Mouse (Mus musculus) forebrain, embryonic 10.5 days (tissue): Measurements from ENCODE around the gene Tmem138. TPM values are rescaled to one million over a fixed set of nuclear protein-coding genes. Genes with fewer than 3 reads are reported as not detected.
"Not testable (repeated sequence)": the region's sequence is repeated elsewhere in the genome, so short reads cannot be mapped to it uniquely, and the experiment has no call there.

Experiments
- DNase-seq: peaks from one replicate; pipeline ENCODE4 v3.0.0-alpha.2; 2017; ENCODE audit warnings: low spot score; ENCODE audit errors: extremely low spot score
- H3K27ac ChIP-seq: fragments of 300-500 bp; sonication (generic); 2 replicates; pipeline ENCODE4 v1.5.1; 2016; ENCODE audit warnings: mild to moderate bottlenecking
- H3K27me3 ChIP-seq: fragments of 300-500 bp; sonication (generic); 2 replicates; pipeline ENCODE4 v1.6.1; 2016; ENCODE audit warnings: mild to moderate bottlenecking; ENCODE audit not compliant: poor library complexity, severe bottlenecking
- H3K36me3 ChIP-seq: fragments of 300-500 bp; sonication (generic); replicated peaks from 2 replicates; pipeline ENCODE4 v1.6.1; 2016; ENCODE audit warnings: mild to moderate bottlenecking, moderate library complexity
- H3K4me1 ChIP-seq: fragments of 300-500 bp; sonication (generic); 2 replicates; pipeline ENCODE4 v1.6.1; 2016
- H3K4me3 ChIP-seq: fragments of 300-500 bp; sonication (generic); 2 replicates; pipeline ENCODE4 v1.5.1; 2016; ENCODE audit warnings: mild to moderate bottlenecking, moderate library complexity
- H3K9me3 ChIP-seq: fragments of 300-500 bp; sonication (generic); 2 replicates; pipeline ENCODE4 v1.6.1; 2016; ENCODE audit warnings: mild to moderate bottlenecking, moderate library complexity
- WGBS: fragments of 180-500 bp; shearing (Covaris S2); methylation state at CpG from one replicate; pipeline ENCODE4 v1.1.7; 2016; 5-methylcytosine and 5-hydroxymethylcytosine counted together
- polyA plus RNA-seq: library from polyadenylated mRNA; unstranded; fragments of >200 nt; fragmentation: Nextera tagmentation; extraction: Ambion mirVana; gene quantifications from 2 replicates; pipeline ENCODE4 v1.2.1, GENCODE M21; 2016

Gene Tmem138
- polyA plus RNA-seq, 1 experiment from 2014 or later, result 66.2 TPM

GRCm38 (mm10) chr19:10561558-10562314, 15.4 kb downstream of the Tmem138 start:
- WGBS, result 68% methylated on average over 6 of the region's 6 CpGs
- no peaks in the 10 kb centered on the region for H3K36me3 ChIP-seq
- H3K9me3 ChIP-seq, result no peaks in the 10 kb centered on the region
- peaks cover 14% of the 10 kb centered on the region for H3K4me1 ChIP-seq
- DNase-seq, result no peak
- no peaks in the 10 kb centered on the region for H3K27me3 ChIP-seq
- H3K27ac ChIP-seq, result no peak overlapping the region
- H3K4me3 ChIP-seq, result no peak overlapping the region

- no peak overlapping the region for H3K4me3 ChIP-seq
- no peaks in the 10 kb centered on the region for H3K9me3 ChIP-seq
- H3K4me1 ChIP-seq, result peaks cover 29% of the 10 kb centered on the region
- no peak overlapping the region for H3K27ac ChIP-seq
- no peaks in the 10 kb centered on the region for H3K27me3 ChIP-seq
- no peaks in the 10 kb centered on the region for H3K36me3 ChIP-seq
- DNase-seq, result no peak
- WGBS, result 33% methylated on average over 5 of the region's 5 CpGs
These were observed 17.1 kb downstream of the Tmem138 start for GRCm38 (mm10) chr19:10560108-10560507.

DNA sequence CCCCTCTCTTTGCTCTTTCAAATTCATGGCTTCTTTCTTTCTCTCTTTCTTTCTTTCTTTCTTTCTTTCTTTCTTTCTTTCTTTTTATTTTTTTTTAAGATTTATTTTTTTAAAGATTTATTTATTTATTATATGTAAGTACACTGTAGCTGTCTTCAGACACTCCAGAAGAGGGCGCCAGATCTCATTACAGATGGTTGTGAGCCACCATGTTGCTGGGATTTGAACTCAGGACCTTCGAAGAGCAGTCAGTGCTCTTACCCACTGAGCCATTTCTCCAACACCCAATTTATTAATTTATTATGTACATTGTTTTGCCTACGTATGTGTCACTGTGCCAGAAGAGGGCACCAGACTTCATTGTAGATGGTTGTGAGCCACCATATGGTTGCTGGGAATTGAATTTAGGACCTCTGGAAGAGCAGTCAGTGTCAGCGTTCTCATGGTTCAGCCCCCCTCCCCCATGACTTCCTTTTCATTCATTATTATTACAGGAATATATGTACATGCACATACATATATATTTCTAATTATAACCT, 19.3 kb downstream of the Tmem138 start:
- not testable (repeated sequence) for DNase-seq
- 76% methylated on average over 4 of the region's 4 CpGs for WGBS

GRCm38 (mm10) chr19:10557430-10557829, 19.7 kb downstream of the Tmem138 start:
- no peak for DNase-seq
- Histone ChIP-seq H3K27me3 (no peaks in the 10 kb centered on the region), H3K4me3 (no peak overlapping the region), H3K9me3 (no peaks in the 10 kb centered on the region), H3K27ac (no peak overlapping the region), H3K4me1 (peaks cover 32% of the 10 kb centered on the region), H3K36me3 (peaks cover 13% of the 10 kb centered on the region)
- 80% methylated on average over 2 of the region's 2 CpGs for WGBS

More for the DNA sequence above, 19.3 kb downstream of the Tmem138 start:
- H3K27ac ChIP-seq, H3K4me3 ChIP-seq, H3K36me3 ChIP-seq, H3K27me3 ChIP-seq, H3K9me3 ChIP-seq: not testable (repeated sequence)
- peaks cover 34% of the 10 kb centered on the region for H3K4me1 ChIP-seq

- Histone ChIP-seq H3K36me3 (peaks cover 17% of the 10 kb centered on the region), H3K9me3 (no peaks in the 10 kb centered on the region)
These were observed 20.2 kb downstream of the Tmem138 start for GRCm38 (mm10) chr19:10557001-10557400.

DNA sequence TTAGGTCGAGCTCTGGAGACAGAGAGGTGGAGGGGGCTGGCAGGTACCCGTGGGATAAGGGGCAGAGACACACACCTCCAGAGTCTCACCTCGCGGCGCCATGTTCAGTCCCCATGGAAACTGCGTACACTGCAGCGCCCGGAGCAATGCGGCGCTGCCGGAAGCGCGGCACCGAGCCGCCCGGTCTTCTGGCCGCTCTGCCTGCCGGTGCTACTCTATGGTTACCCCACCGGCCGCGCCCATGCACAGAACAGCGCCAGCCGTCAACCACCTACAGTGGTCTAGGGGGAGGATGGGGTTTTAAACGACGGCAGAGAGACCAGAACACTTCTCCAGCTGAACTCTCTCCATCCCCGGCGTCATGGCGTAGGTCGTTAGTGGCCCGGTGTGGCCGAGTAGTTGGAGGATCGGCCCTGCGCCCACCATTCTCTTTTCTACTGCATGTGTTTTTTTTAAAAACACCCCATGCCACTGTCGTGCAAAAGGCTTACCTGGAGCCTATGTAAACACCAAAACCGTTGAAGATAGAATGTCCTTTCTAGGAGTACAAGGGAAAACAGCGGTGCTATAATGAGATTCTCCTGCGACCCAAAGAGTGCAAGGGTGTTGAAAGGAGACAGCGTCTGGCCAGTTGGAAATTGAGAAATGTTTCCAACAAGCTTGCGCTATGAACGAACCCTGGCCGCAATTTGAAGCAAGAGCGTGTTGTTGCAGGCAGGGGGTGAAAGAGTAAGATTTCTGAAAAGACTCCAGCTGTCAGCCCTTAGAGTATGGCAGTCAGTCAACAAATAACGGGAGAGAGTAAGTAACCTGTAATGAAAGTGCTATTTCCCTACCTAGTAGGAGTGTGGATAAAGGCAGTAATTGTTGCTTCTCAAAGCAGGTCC, 21.3 kb downstream of the Tmem138 start, which contains the start of gene Tmem216:
TSS of gene Tmem216 (minus strand) at position 615 of the 887 bp plus-strand sequence.
- Histone ChIP-seq H3K27me3 (no peaks in the 10 kb centered on the region), H3K36me3 (peaks cover 28% of the 10 kb centered on the region), H3K27ac (peak within 1 kb of the TSS; percentile 87), H3K9me3 (no peaks in the 10 kb centered on the region), H3K4me1 (peaks cover 24% of the 10 kb centered on the region), H3K4me3 (peak within 1 kb of the TSS; percentile 73)
- DNase-seq, result peak; percentile 78
- 3% methylated on average over 43 of the region's 43 CpGs for WGBS

More at GRCm38 (mm10) chr19:10557001-10557400, 20.2 kb downstream of the Tmem138 start:
- Histone ChIP-seq H3K27me3 (no peaks in the 10 kb centered on the region), H3K27ac (no peak overlapping the region), H3K4me1 (peaks cover 28% of the 10 kb centered on the region), H3K4me3 (no peak overlapping the region)
- DNase-seq, result no peak
- 77% methylated on average over 2 of the region's 2 CpGs for WGBS

- Histone ChIP-seq H3K4me3 (no peak overlapping the region), H3K27me3 (no peaks in the 10 kb centered on the region), H3K27ac (no peak overlapping the region), H3K4me1 (no peaks in the 10 kb centered on the region; the same call in 1 of the 2 replicates), H3K36me3 (peaks cover 99% of the 10 kb centered on the region), H3K9me3 (no peaks in the 10 kb centered on the region)
- DNase-seq, result no peak
- 89% methylated on average over 5 of the region's 5 CpGs for WGBS
These were observed 37.7 kb downstream of the Tmem138 start for GRCm38 (mm10) chr19:10539454-10539853.

DNA sequence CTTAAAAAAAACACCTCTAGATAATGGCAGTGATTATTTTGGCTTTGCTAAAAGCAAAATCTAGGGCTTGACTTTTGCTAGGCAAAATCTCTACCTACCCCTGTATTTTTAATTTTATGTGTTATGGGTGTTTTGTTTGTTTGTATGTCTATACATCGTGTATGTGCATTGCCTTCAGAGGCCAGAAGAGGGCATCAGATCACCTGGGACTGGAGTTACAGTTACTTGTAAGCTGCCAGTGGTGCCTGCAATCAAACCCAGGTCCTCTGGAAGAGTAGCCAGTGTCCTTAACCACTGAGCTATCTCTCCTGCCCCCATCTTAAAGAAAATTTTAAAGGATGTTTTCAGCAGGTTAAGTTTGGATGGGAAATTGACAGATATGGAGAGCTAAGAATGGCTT, 47.1 kb downstream of the Tmem138 start:
- Histone ChIP-seq H3K27me3 (no peaks in the 10 kb centered on the region), H3K9me3 (no peaks in the 10 kb centered on the region), H3K4me3 (no peak overlapping the region), H3K36me3 (peaks cover 77% of the 10 kb centered on the region), H3K27ac (no peak overlapping the region), H3K4me1 (peaks cover 21% of the 10 kb centered on the region)
- no peak for DNase-seq
- WGBS, result 91% methylated on average over 1 of the region's 1 CpGs

DNA sequence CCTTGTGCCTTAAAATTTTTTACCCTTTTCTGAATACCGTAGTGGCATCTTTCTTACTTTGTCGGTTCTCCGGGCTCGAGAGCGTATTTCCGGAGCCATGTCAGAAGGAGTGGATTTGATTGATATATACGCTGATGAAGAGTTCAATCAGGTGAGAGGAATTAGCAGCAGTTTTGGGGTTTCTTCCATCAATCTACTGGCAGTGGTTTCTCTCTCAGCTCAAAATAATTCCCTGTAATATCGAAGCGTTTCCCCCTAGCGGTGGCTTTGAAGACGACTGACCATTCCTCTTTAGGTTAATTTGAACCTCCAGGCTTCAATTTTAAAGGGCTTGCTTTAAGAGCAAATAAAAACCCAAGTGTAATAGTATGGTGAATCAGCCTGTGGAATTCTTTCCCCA, 51.3 kb downstream of the Tmem138 start, which contains the start of gene Sdhaf2:
TSS of gene Sdhaf2 (minus strand) at position 233 of the 400 bp plus-strand sequence.
- no peaks in the 10 kb centered on the region for H3K9me3 ChIP-seq
- no peak for DNase-seq
- under 1% methylated on average over 11 of the region's 11 CpGs for WGBS
- H3K4me3 ChIP-seq, result peak within 1 kb of the TSS; percentile 96
- H3K27ac ChIP-seq, result peak within 1 kb of the TSS; percentile 100
- peaks cover 45% of the 10 kb centered on the region for H3K36me3 ChIP-seq
- no peaks in the 10 kb centered on the region for H3K27me3 ChIP-seq
- H3K4me1 ChIP-seq, result peaks cover 37% of the 10 kb centered on the region

DNA sequence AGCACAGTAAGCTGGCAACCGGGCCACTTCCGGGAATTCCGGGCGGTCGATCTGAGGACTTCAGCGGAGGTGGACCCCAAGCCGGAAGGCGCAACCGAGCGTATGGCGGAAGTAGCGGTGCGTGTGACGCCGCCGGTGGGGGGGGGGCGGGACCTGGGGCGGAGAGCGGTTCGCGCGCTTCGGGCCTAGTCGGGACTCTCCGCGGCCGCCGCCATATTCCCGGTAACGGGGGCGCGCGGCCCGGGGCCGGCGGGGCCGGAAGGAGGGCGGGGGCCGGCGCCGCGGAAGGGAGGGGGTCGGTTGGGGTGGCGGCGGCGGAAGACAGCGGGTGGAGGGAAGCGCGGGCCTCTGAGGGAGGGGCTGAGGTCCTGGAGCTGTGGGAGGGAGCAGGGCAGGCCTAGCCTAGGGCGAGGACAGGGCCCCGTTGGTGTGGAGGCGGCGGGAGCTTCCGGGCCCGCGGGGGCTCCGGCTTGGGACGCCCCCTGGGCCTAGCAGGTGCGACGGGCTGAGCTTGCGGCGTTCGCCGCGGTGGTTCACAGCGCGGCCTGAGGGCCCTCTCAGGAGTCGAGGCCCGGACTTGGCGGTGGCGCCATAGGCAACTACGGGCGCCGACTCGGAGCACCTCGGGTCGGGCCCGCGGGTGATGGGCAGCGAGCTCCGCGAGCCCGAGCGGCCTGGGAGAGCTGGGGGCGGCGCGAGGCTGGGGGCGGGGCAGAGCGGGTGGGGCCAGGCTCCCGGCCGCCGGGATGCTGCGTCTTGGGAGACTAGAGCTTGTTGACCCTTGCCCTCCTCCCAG, 51.9 kb downstream of the Tmem138 start, which contains the start of gene Cpsf7:
TSS of gene Cpsf7 (plus strand) at position 161 of the 796 bp plus-strand sequence.
- Histone ChIP-seq H3K27ac (peak within 1 kb of the TSS; percentile 100), H3K36me3 (peaks cover 39% of the 10 kb centered on the region), H3K27me3 (no peaks in the 10 kb centered on the region), H3K4me3 (peak within 1 kb of the TSS; percentile 96), H3K9me3 (no peaks in the 10 kb centered on the region), H3K4me1 (peaks cover 37% of the 10 kb centered on the region)
- peak; percentile 94 for DNase-seq
- WGBS, result under 1% methylated on average over 87 of the region's 93 CpGs

DNA sequence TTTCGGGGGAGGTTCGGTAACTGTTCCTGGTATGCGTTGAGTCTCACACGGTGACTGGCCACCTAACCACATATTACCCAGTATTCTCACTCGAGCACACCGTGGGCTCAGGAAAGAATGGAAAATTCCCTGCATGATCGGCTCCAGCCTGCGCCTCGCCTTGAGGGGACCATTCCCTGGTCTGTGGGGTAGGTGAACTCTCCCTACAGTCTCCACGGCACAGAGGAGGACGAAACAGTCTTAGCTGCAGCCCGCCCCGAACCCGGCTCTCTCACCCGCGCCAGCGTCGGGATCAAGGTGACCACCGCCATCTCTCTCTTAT, 52.4 kb downstream of the Tmem138 start:
- peaks cover 33% of the 10 kb centered on the region for H3K36me3 ChIP-seq
- DNase-seq, result no peak
- H3K4me1 ChIP-seq, result peaks cover 37% of the 10 kb centered on the region
- no peaks in the 10 kb centered on the region for H3K9me3 ChIP-seq
- peak overlapping the region; percentile 96 for H3K4me3 ChIP-seq
- under 1% methylated on average over 19 of the region's 19 CpGs for WGBS
- peak overlapping the region; percentile 100 for H3K27ac ChIP-seq
- no peaks in the 10 kb centered on the region for H3K27me3 ChIP-seq
